Mouse (Mus musculus): ENCODE data around the gene Rnf213. TPM values are rescaled to one million over a fixed set of nuclear protein-coding genes. Genes with fewer than 3 reads are reported as not detected.
"Not testable (repeated sequence)": the region's sequence is repeated elsewhere in the genome, so short reads cannot be mapped to it uniquely, and the experiment has no call there.

Rnf213 gene
- 8.9 and 9.1 TPM in 2 replicates for polyA plus RNA-seq (2012; rRNA removed)

- peak in 1 of 2 experiments; percentile 34 for DNase-seq (ENCODE audit: extremely low spot score in 1 of 2, low spot score in 1 of 2)
Measured at GRCm38 (mm10) chr11:119392800-119393482, at the start of gene Rnf213. TSS of gene Rnf213 (plus strand) at chr11:119393100.

GRCm38 (mm10) chr11:119344178-119344577 is 48.7 kb upstream of the Rnf213 start:
- no peak for DNase-seq (ENCODE audit: extremely low spot score in 1 of 2, low spot score in 1 of 2)

- no peak for DNase-seq (ENCODE audit: extremely low spot score in 1 of 2, low spot score in 1 of 2)
Measured at GRCm38 (mm10) chr11:119344865-119345264, 48.0 kb upstream of the Rnf213 start.

- DNase-seq (ENCODE audit: extremely low spot score in 1 of 2, low spot score in 1 of 2), result no peak
Measured at GRCm38 (mm10) chr11:119347125-119347524, 45.8 kb upstream of the Rnf213 start.

- no peak for DNase-seq (ENCODE audit: extremely low spot score in 1 of 2, low spot score in 1 of 2)
Measured at GRCm38 (mm10) chr11:119352113-119352512, 40.8 kb upstream of the Rnf213 start.

- no peak for DNase-seq (ENCODE audit: extremely low spot score in 1 of 2, low spot score in 1 of 2)
Measured at GRCm38 (mm10) chr11:119353946-119354345, 39.0 kb upstream of the Rnf213 start.

- no peak for DNase-seq (ENCODE audit: extremely low spot score in 1 of 2, low spot score in 1 of 2)
Measured at GRCm38 (mm10) chr11:119354798-119355442, 38.0 kb upstream of the Rnf213 start.

- DNase-seq (ENCODE audit: extremely low spot score in 1 of 2, low spot score in 1 of 2), result peak; percentile 29 to 67
Measured at GRCm38 (mm10) chr11:119355443-119356385, 37.2 kb upstream of the Rnf213 start, which contains the start of the genes Sgsh and Slc26a11. TSS of gene Sgsh (minus strand) at chr11:119355536. TSS of gene Slc26a11 (plus strand) at chr11:119355557.

- no peak for DNase-seq (ENCODE audit: extremely low spot score in 1 of 2, low spot score in 1 of 2)
Measured at GRCm38 (mm10) chr11:119359089-119359488, 33.8 kb upstream of the Rnf213 start.

- DNase-seq (ENCODE audit: extremely low spot score in 1 of 2, low spot score in 1 of 2), result no peak
Measured at GRCm38 (mm10) chr11:119362769-119363533, 29.9 kb upstream of the Rnf213 start.

- DNase-seq (ENCODE audit: extremely low spot score in 1 of 2, low spot score in 1 of 2), result peak in 1 of 2 experiments; percentile 73
Measured at GRCm38 (mm10) chr11:119363534-119364145, 29.3 kb upstream of the Rnf213 start.

GRCm38 (mm10) chr11:119375425-119375824 is 17.5 kb upstream of the Rnf213 start:
- DNase-seq (ENCODE audit: extremely low spot score in 1 of 2, low spot score in 1 of 2), result no peak

- no peak for DNase-seq (ENCODE audit: extremely low spot score in 1 of 2, low spot score in 1 of 2)
Measured at GRCm38 (mm10) chr11:119377326-119377725, 15.6 kb upstream of the Rnf213 start.

GRCm38 (mm10) chr11:119378551-119378950 is 14.3 kb upstream of the Rnf213 start:
- no peak for DNase-seq (ENCODE audit: extremely low spot score in 1 of 2, low spot score in 1 of 2)

- no peak for DNase-seq (ENCODE audit: extremely low spot score in 1 of 2, low spot score in 1 of 2)
Measured at GRCm38 (mm10) chr11:119381631-119382337, 11.1 kb upstream of the Rnf213 start.

GRCm38 (mm10) chr11:119382338-119382850 is 10.5 kb upstream of the Rnf213 start:
- DNase-seq (ENCODE audit: extremely low spot score in 1 of 2, low spot score in 1 of 2), result no peak

- DNase-seq (ENCODE audit: extremely low spot score in 1 of 2, low spot score in 1 of 2), result no peak
Measured at GRCm38 (mm10) chr11:119384904-119385303, 8.0 kb upstream of the Rnf213 start.

GRCm38 (mm10) chr11:119386306-119386705 is 6.6 kb upstream of the Rnf213 start:
- no peak for DNase-seq (ENCODE audit: extremely low spot score in 1 of 2, low spot score in 1 of 2)

GRCm38 (mm10) chr11:119387273-119387672 is 5.6 kb upstream of the Rnf213 start:
- DNase-seq (ENCODE audit: extremely low spot score in 1 of 2, low spot score in 1 of 2), result not testable (repeated sequence)

All from frontal cortex, adult 2 months (tissue).